Mouse (Mus musculus): ENCODE measurements around the gene Bst1. TPM values are rescaled to one million over a fixed set of nuclear protein-coding genes. Genes with fewer than 3 reads are reported as not detected.

The Bst1 gene
- not detected for polyA plus RNA-seq (2017; shearing (Covaris generic))

GRCm38 (mm10) chr5:43818695-43819094 lies at the start of gene Bst1:
Bst1 (plus strand) TSS chr5:43818885.
- no peak for ATAC-seq

DNA sequence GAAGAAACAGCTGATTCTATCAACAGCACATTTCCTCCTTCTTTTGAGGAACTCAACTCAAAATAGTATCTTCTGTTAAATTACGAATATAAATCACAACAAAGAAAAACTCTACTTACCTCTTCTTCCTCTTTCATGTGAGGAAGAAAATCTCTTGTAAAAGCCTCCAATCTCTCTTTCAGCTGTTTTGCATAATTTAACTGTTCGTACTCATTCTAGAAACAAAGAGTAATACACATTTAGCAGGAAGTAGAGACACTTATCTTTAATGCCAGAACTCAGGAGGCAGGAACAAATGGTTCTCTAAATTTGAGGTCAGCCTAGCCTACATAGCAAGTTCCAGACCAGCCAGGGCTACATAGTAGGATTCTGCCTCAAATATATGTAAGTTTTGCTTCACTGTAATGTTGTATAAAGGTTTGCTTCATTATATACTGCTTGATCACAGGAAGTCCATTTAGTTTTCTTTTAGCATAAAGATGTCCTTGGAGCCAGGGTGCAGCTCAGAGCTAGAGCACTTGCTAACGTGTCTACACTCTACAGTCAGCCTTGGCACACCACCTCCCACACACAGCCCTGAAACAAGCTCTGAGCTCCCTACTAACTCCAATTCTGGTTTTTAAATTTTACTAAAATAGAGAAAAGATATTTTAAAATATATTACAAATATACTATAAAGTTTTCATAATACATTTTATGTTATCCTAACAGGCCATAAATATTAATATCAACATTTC lies 47.9 kb upstream of the Bst1 start:
- ATAC-seq: no peak

GRCm38 (mm10) chr5:43771555-43771954 lies 47.1 kb upstream of the Bst1 start:
- ATAC-seq: peak; percentile 95

DNA sequence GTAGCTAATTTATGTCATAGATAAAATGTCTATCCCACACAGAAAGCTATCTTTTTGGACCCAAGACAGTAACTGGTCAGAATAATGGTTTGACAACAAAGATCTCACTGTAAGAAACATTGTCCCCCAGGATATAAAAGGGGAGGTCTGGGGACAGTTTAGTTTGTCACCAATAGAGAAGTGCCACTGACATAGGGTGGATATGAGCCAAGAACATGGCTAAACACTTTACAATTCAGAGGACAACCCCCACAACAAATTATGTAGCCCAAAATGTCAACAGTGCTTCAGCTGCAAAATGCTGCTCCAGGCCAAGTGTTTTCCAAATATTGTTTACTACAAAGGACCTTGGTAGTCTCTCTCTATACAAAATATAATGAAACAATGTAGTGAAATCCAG lies 42.3 kb upstream of the Bst1 start:
- ATAC-seq: no peak

DNA sequence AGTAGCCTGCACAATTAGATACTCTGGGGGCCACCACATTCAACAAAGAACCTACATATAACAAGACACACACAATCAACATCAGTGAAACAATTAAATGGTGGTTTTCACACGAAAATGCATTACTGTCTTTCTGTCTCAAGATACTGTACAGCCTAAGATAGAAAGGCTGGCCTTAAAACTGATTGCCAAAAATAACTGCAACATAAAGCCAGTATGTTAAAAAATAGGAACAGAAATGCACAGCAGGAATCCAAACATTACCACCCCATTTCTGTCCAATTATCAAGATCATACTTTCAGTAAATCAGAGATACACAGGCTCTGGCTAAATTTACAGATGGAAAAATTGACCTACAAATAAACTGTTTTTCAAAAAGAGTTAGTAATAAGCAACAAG lies 41.7 kb upstream of the Bst1 start:
- no peak for ATAC-seq

DNA sequence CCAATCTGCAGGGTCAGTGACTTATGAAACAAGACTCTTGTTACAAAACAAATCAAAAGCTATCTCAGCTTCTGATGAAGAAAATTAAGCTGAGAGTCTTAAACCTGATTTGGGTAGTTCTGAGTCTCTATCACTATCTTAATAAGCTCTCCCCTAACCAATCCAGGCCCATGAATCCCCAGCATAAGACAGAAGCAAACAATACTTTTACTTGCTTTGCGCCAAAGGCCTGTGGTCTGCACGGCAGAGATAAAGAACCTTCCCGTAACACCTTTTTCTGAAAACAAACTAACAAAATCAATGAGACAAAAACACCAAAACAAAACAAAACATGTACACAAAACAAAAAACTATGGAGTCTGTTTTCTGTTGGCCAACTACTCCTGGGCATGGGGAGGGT lies 40.1 kb upstream of the Bst1 start:
- no peak for ATAC-seq

DNA sequence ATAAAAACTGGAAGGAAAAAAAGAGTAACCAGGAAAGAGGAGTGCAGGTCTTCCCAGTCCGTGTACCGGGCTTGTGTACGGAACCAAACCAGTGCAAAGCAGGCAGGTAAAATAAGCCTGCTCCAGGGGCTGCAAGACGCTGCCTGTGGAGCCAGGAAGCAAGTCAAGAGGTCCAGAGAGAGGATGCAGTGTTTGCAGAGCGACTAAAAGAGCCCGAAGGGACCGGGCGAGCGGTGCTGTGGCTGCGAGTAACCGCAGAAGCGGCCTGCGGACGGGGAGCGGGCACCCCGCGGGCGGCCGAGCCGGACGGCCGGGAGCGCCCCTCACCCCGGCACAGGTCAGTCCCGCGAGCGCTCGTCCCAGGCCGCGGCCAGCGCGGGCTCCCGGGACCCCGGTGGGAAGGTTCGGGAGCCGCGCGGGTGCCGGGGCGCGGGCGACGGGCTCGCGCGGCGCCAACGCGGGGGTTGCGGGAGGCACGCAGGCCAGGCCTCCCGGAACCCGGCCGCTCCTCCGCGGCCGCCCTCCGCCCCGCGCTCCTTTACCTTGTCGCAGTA lies 37.2 kb upstream of the Bst1 start:
- peak; percentile 61 for ATAC-seq

- peak; percentile 80 for ATAC-seq
Observed at GRCm38 (mm10) chr5:43781977-43782930, 36.4 kb upstream of the Bst1 start.

- ATAC-seq: no peak
Observed at GRCm38 (mm10) chr5:43783996-43784395, 34.7 kb upstream of the Bst1 start.

GRCm38 (mm10) chr5:43786607-43787006 lies 32.1 kb upstream of the Bst1 start:
- no peak for ATAC-seq

- no peak for ATAC-seq
Observed at GRCm38 (mm10) chr5:43787976-43788752, 30.5 kb upstream of the Bst1 start.

- no peak for ATAC-seq
Observed at GRCm38 (mm10) chr5:43792354-43792753, 26.3 kb upstream of the Bst1 start.

GRCm38 (mm10) chr5:43799530-43799929 lies 19.2 kb upstream of the Bst1 start:
- no peak for ATAC-seq

GRCm38 (mm10) chr5:43800700-43801099 lies 18.0 kb upstream of the Bst1 start:
- no peak for ATAC-seq

DNA sequence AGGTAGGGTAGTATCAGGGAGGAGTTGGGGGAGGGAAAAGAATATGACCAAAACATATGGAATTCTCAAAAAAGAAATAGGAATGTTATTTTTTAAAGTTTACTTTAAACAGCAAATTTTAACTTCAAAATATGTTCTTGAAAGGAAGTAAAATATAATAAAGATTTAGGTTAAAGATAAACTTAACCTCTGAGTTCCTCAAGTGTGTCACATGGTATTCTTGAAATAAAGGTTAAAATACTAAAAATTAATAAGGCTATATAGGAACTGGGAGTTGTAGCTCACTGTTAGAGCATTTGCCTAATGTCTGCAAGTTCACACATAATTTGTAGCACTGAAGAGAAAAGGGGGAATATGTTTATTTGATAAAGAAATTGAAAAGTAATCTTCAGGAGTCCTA lies 17.4 kb upstream of the Bst1 start:
- ATAC-seq: no peak

- ATAC-seq: no peak
Observed at GRCm38 (mm10) chr5:43801798-43802197, 16.9 kb upstream of the Bst1 start.

- ATAC-seq: no peak
Observed at GRCm38 (mm10) chr5:43805401-43805800, 13.3 kb upstream of the Bst1 start.

DNA sequence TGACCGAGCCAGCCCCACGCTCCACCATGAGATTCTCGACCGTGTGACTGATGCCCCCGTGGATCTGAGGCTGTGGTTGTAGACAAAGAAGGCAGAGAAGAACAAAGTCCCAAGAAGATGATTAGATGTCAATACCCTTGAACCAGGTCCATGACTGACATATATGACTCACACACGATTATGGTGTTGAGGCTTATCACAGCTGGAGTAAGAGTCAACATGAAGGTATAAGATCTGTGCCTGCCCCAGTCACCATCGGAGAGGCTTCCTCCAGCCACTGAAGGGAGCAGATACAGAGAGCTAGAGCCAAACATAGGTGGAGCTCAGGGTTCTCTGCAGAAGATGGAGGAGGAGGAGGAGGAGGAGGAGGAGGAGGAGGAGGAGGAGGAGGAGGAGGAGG lies 12.3 kb upstream of the Bst1 start:
- no peak for ATAC-seq

GRCm38 (mm10) chr5:43806914-43807313 lies 11.8 kb upstream of the Bst1 start:
- no peak for ATAC-seq

GRCm38 (mm10) chr5:43807744-43808696 lies 10.7 kb upstream of the Bst1 start:
- peak; percentile 99 for ATAC-seq

- no peak for ATAC-seq
Observed at GRCm38 (mm10) chr5:43810427-43811062, 8.1 kb upstream of the Bst1 start.
